Mouse (Mus musculus): ENCODE results near the gene Mospd1. TPM values are rescaled to one million over a fixed set of nuclear protein-coding genes. Genes with fewer than 3 reads are reported as not detected.

Mospd1 gene
- total RNA-seq (2012; rRNA removed): 4.4 and 4.6 TPM in 2 replicates
- 14.5 and 15.5 TPM in 2 replicates for total RNA-seq (2014; rRNA removed)
- polyA plus RNA-seq (2012; ENCODE audit: insufficient read length, low read depth): 5.6 and 7.0 TPM in 2 replicates

DNA sequence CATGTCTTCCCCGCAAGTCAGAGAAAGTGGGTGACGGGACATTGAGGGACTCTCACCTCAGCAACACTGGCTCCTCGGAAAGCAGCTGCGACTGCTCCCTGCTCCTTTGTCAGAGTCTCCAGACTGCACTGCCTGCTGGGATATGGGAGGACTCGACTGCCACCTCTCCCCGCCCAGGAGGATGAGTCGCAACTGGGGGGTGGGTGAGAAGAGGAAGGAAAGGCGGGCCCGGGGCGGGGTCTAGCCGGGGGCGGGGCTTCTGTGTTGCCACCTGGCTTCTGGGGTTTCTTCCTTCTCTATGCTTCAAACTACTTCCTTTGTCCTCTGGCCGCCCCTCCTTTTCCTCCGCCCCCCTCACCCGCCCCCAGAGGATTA, at the start of gene Mospd1:
TSS of gene Mospd1 (minus strand) at position 137 of the 375 bp plus-strand sequence.
- Histone ChIP-seq H3K4me2 (ENCODE audit: insufficient read depth, low read depth, poor library complexity, severe bottlenecking) (peak within 1 kb of the TSS; percentile 76), H3K27ac (ENCODE audit: insufficient read depth, low read depth) (peak within 1 kb of the TSS; percentile 3), H3K9ac (ENCODE audit: insufficient read depth, low read depth) (peak within 1 kb of the TSS; percentile 63; the same call in 1 of the 2 replicates), H3K36me3 (replicated peaks in 1 of 2; ENCODE audit: control insufficient read depth in 1 of 2, insufficient read depth in 1 of 2, low read length in 1 of 2) (no peaks in the 10 kb centered on the region), H3K4me3 (replicated peaks in 1 of 3; ENCODE audit: low read depth in 2 of 3, low read length in 2 of 3, poor library complexity in 1 of 3) (peak within 1 kb of the TSS; percentile 64 to 78 (median 71)), H3K4me1 (ENCODE audit: control insufficient read depth in 1 of 2, insufficient read depth in 2 of 2) (peaks cover 0 to 4% of the 10 kb centered on the region in 2 experiments; a peak in 1 of 4 replicates), H3K9me3 (replicated peaks; ENCODE audit: low read length) (no peaks in the 10 kb centered on the region), H3K27me3 (replicated peaks) (no peaks in the 10 kb centered on the region), H3K79me2 (replicated peaks; ENCODE audit: control insufficient read depth, extremely low read depth, insufficient read depth, poor library complexity, severe bottlenecking) (no peaks in the 10 kb centered on the region)
- dilution Hi-C loops (cut with MboI; ENCODE audit: extremely low pct_ligation_motif_present, extremely low pct_unique_long_range_greater_than_20kb, low sequenced_read_pairs): no loop called here
- no peak for TF ChIP-seq MAFK (IDR thresholded peaks at IDR 0.05; ENCODE audit: insufficient replicate concordance, low read length)
- TF ChIP-seq TBP (conservative IDR thresholded peaks at IDR 0.05; ENCODE audit: low read depth, low read length): no peak
- TF ChIP-seq IRF4 (IDR thresholded peaks at IDR 0.05; ENCODE audit: low read depth, low read length): 0 out of 2 replicates have a peak, but pooled peaks have one; percentile 17
- peak; percentile 72 for TF ChIP-seq POLR2A (IDR thresholded peaks at IDR 0.05; ENCODE audit: low read depth, low read length)
- TF ChIP-seq SIN3A (IDR thresholded peaks at IDR 0.05; ENCODE audit: low read length): 0 out of 2 replicates have a peak, but pooled peaks have one; percentile 3
- TF ChIP-seq E2F4 (IDR thresholded peaks at IDR 0.05; ENCODE audit: insufficient replicate concordance, low read depth, low read length): no peak
- peak; percentile 34; the same call in 1 of the 2 replicates for TF ChIP-seq TCF12 (IDR thresholded peaks at IDR 0.05; ENCODE audit: low read depth, low read length)
- TF ChIP-seq ZC3H11A (IDR thresholded peaks at IDR 0.05; ENCODE audit: low read depth, low read length): no peak
- TF ChIP-seq RCOR1 (conservative IDR thresholded peaks at IDR 0.05; ENCODE audit: low read depth, low read length): no peak
- no peak for TF ChIP-seq ZKSCAN1 (IDR thresholded peaks at IDR 0.05; ENCODE audit: borderline replicate concordance, low read depth, low read length)
- no peak for TF ChIP-seq HCFC1 (IDR thresholded peaks at IDR 0.05; ENCODE audit: low read depth, low read length)
- peak; percentile 53; the same call in 1 of the 2 replicates for TF ChIP-seq NELFE (IDR thresholded peaks at IDR 0.05; ENCODE audit: low read depth, low read length)
- TF ChIP-seq ZMIZ1 (IDR thresholded peaks at IDR 0.05; ENCODE audit: low read depth, low read length): 0 out of 2 replicates have a peak, but pooled peaks have one; percentile 35
- 0 out of 2 replicates have a peak, but pooled peaks have one; percentile 25 for TF ChIP-seq MAZ (IDR thresholded peaks at IDR 0.05; ENCODE audit: low read depth, low read length)
- peak; percentile 41; the same call in 1 of the 2 replicates for TF ChIP-seq ELF1 (IDR thresholded peaks at IDR 0.05; ENCODE audit: low read depth, low read length)
- TF ChIP-seq MAX (IDR thresholded peaks at IDR 0.05; ENCODE audit: low read length): no peak
- in situ Hi-C loops (cut with MboI; ENCODE audit: low pct_ligation_motif_present, low pct_unique_long_range_greater_than_20kb, low sequenced_read_pairs): no loop called here
- DNase-seq (ENCODE audit: extremely low read depth): peak; percentile 84

DNA sequence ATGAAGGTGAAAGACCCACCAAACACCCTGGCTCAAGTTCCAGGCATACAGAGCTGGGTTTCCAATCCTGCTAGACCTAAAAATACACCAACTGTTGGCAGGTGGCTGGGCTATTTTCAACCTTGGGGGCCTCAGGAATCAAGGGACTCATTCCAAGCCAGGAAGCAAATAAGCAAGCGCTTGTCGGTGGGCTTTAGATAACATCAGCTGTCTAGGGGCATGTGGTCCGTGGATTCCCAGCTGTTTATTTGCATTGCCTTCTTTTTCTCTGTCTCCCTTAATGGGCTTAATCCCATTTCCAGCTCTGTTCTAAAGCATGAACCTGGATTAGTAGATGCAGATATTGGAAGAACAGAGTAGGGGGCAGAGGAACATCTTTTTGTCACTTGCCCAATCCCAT, 16.1 kb upstream of the Mospd1 start:
- Histone ChIP-seq H3K36me3 (replicated peaks in 1 of 2; ENCODE audit: control insufficient read depth in 1 of 2, insufficient read depth in 1 of 2, low read length in 1 of 2) (no peaks in the 10 kb centered on the region), H3K9ac (ENCODE audit: insufficient read depth, low read depth) (no peak overlapping the region), H3K9me3 (replicated peaks; ENCODE audit: low read length) (no peaks in the 10 kb centered on the region), H3K27me3 (replicated peaks) (no peaks in the 10 kb centered on the region), H3K4me3 (replicated peaks in 1 of 3; ENCODE audit: low read depth in 2 of 3, low read length in 2 of 3, poor library complexity in 1 of 3) (no peak overlapping the region), H3K4me2 (ENCODE audit: insufficient read depth, low read depth, poor library complexity, severe bottlenecking) (no peak overlapping the region), H3K27ac (ENCODE audit: insufficient read depth, low read depth) (no peak overlapping the region), H3K4me1 (ENCODE audit: control insufficient read depth in 1 of 2, insufficient read depth in 2 of 2) (no peaks in the 10 kb centered on the region), H3K79me2 (replicated peaks; ENCODE audit: control insufficient read depth, extremely low read depth, insufficient read depth, poor library complexity, severe bottlenecking) (no peaks in the 10 kb centered on the region)
- dilution Hi-C loops (cut with MboI; ENCODE audit: extremely low pct_ligation_motif_present, extremely low pct_unique_long_range_greater_than_20kb, low sequenced_read_pairs): no loop called here
- in situ Hi-C loops (cut with MboI; ENCODE audit: low pct_ligation_motif_present, low pct_unique_long_range_greater_than_20kb, low sequenced_read_pairs): no loop called here
- no peak for DNase-seq (ENCODE audit: extremely low read depth)
- TF ChIP-seq EP300 (IDR thresholded peaks at IDR 0.05; ENCODE audit: low read length) (no peak), MYC (IDR thresholded peaks at IDR 0.05; ENCODE audit: low read depth, low read length) (no peak), ZMIZ1 (IDR thresholded peaks at IDR 0.05; ENCODE audit: low read depth, low read length) (no peak), RCOR1 (conservative IDR thresholded peaks at IDR 0.05; ENCODE audit: low read depth, low read length) (no peak), HCFC1 (IDR thresholded peaks at IDR 0.05; ENCODE audit: low read depth, low read length) (no peak), RAD21 (IDR thresholded peaks at IDR 0.05; ENCODE audit: low read depth, low read length) (no peak), USF1 (IDR thresholded peaks at IDR 0.05; ENCODE audit: low read depth, low read length) (no peak), USF2 (conservative IDR thresholded peaks at IDR 0.05; ENCODE audit: low read depth, low read length) (no peak), TCF12 (IDR thresholded peaks at IDR 0.05; ENCODE audit: low read depth, low read length) (no peak), SMC3 (IDR thresholded peaks at IDR 0.05; ENCODE audit: low read depth, low read length) (no peak)

Measured in CH12.LX (cell line).